Mouse (Mus musculus): ENCODE measurements around the gene Creld1.

GRCm38 (mm10) chr6:113465602-113466001, 17.5 kb upstream of the Creld1 start:
- no peak for TF ChIP-seq CTCF (conservative IDR thresholded peaks at IDR 0.05; ENCODE audit: low read length)
- no peak for TF ChIP-seq NANOG (IDR thresholded peaks at IDR 0.05; ENCODE audit: borderline replicate concordance, low read length)

All from E14TG2a.4 (cell line).